Mouse (Mus musculus) kidney, adult 2 months (tissue): ENCODE results near the gene Abr.

Experiments used
- CTCF ChIP-seq: fragments of 200-500 bp; conservative IDR thresholded peaks from 2 replicates; pipeline ENCODE4 v1.5.1; 2011; ENCODE audit warnings: low read depth, mild to moderate bottlenecking, control low read depth, low read length, moderate library complexity, mixed read lengths; ENCODE audit not compliant: insufficient read depth, insufficient read length
- POLR2A ChIP-seq: fragments of 200-500 bp; IDR thresholded peaks from one replicate; pipeline ENCODE4 v1.6.1; 2011; ENCODE audit warnings: low read depth, low read length, control low read depth

DNA sequence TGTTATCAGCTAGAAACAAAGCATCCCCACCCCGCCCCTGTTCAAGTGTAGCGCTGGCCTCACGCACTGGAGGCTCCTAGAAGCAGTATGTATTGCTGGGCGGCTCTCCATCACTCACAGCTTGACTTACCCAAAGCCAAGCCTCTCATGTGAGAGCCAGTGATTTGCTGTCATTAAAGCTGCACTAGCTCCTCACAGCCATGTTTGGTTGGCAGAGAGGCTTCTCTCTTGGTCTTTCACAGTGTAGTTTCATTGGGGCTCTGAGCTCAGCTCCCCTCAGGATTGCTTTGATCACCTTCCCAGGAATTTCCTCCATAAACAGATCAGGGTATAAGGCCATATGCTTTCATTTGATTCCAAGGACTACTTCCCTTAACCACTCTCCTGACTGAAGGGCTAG is 208.9 kb downstream of the Abr start:
- no peak for TF ChIP-seq CTCF
- no peak for TF ChIP-seq POLR2A
